Mouse (Mus musculus) adrenal gland, postnatal 4 days (tissue): ENCODE measurements around the gene Prom1. TPM values are rescaled to one million over a fixed set of nuclear protein-coding genes. Genes with fewer than 3 reads are reported as not detected.

ENCODE experiments used
- DNase-seq, 2 experiments: peaks; one replicate each; pipeline ENCODE4 v3.0.0; 2021 to 2022; ENCODE audit warnings: low spot score in 2 of 2, mixed read lengths in 2 of 2
- total RNA-seq, 2 experiments: library from RNA; stranded (reverse); gene quantifications; 2 replicates each; pipeline ENCODE4 v1.2.3; 2021

Prom1 gene
- total RNA-seq, 2 experiments from 2014 or later = 10.2 to 18.4 TPM

DNA sequence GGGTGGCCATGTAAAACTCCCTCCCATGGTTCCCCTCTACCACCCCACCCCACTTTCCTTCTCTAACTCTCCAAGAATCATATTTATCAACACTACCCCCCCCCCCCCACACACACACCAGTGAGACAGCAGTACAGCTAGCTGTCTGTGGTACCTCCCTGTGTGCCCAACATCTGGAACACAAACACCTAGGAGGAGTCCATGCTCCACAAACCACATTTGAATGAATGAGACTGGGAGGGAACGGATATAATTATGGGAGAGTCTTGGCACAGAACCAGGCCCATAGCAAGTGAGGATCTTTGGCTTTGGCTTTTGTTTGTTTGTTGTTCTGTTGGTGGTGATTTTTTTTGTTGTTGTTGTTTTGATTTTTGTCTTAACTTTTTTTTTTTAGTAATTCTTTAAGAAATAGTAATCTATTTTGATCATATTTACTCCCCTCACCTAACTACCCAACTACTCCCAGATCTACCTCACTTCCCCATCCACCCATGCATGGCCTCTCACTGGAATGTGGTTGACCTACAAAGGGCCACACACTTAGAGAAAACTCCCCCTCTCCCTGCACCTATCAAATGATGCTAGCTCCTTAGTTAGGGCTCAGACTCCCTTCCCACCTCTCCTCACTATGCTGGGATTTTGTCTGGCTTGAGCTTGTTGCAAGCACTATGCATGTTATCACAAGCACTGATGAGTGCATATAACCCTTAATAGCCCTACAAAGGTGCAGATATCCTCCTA is 124.8 kb downstream of the Prom1 start:
- DNase-seq = no peak

GRCm38 (mm10) chr5:43974166-43974565 is 127.7 kb downstream of the Prom1 start:
- DNase-seq = no peak

GRCm38 (mm10) chr5:43971156-43971555 is 130.7 kb downstream of the Prom1 start:
- DNase-seq = no peak

DNA sequence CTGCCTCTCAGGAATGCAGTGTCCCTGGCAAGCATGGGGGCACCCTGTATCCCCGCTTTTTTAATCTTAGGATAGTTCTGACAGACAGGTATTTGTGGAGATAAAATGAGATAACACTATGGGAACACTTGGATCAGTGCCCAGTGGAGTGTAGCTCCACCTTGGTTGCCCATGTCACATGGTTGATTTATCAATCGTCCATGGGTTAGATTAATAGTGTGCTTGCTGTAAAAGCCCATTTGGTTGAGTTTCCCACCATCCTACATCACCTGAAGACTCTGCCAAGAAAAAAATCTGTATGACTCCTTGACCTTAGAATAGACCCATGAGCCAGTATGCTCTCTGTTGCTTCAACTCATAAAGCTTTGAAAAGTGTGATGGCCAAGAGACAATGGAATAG is 131.3 kb downstream of the Prom1 start:
- DNase-seq = no peak

DNA sequence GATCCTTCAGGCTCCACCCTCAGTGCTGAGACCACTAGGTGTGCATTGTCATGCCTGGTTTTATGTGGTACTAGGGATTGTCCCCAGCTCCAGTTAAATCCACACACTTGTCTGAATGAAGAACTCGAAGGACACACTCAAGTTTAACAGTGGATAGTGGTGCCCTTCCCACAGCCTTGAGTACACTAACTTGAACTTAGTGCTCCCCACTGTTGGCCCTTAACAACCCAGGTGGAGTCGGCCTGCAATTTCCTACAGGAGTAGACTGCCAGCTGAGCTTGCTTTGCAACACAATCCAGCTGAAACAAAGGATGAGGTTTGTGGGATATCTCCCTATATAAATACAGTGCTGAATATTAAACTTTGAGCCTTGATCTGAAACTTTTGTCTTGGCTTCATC is 133.2 kb downstream of the Prom1 start:
- no peak for DNase-seq

DNA sequence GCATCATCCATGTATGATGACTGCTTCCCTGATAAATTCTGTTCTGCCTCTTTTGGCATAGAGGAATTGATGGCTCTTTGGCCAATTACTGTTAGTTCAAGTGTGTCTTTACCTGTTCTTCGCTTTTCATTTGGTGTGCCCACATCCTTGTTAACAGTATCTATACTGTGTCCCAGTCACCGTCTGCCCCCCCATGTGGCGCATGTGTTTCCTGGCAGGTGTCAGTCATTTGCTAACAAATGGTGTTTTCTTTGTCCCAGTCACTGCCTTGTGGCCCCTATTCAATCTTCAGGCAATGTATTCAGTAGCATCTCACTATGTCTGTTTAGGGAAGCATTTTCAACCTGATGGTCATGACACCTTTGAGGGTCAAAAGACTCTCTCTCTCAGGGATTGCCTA is 140.8 kb downstream of the Prom1 start:
- DNase-seq = no peak

- DNase-seq = no peak
These were observed 141.9 kb downstream of the Prom1 start for GRCm38 (mm10) chr5:43959884-43960440.

DNA sequence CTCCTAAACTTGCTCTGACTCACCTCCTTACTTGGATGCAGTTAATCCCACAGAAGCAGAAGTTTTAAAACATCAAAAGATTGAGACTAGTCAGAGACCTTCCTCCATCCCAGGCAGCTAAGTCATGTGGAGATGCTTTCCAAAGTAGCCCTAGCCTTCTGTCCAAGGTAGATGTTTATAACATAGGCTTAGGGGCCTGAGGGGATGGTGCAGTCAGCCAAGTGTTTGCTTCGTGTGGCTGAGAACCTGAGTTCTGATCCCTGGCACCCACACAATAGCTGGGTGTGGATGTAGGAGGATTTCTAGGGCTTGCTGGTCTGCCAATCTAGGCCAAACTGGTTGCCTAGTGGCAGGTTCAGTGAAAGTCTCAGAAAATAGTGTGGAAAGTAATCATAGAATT is 148.6 kb downstream of the Prom1 start:
- DNase-seq = no peak

DNA sequence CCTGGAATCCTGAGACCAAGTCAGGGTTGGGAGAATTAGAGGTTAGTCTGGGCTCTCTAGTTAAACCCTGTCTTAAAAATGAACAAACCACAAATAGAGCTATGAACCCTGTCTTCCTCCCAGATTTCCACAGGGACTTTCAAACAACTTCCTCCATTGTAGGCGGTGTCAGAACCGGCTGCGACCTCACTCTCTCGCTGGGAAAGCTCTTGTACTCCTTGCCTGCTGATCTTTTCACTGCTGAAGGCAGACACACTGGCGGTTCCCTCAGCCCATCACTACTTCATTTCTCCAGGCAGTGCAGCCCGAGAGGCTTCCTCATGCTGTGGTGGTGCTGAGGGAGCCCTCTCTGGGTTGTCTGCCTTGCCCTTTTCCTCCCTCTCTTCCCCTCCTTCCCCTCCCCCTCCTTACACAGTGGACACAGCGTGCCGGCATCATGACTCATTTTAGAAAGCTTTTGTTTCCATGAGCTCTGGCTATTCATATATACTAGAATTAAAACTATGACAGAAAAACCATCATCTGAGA is 153.0 kb downstream of the Prom1 start:
- DNase-seq = peak in 1 of 2 experiments; percentile 7

DNA sequence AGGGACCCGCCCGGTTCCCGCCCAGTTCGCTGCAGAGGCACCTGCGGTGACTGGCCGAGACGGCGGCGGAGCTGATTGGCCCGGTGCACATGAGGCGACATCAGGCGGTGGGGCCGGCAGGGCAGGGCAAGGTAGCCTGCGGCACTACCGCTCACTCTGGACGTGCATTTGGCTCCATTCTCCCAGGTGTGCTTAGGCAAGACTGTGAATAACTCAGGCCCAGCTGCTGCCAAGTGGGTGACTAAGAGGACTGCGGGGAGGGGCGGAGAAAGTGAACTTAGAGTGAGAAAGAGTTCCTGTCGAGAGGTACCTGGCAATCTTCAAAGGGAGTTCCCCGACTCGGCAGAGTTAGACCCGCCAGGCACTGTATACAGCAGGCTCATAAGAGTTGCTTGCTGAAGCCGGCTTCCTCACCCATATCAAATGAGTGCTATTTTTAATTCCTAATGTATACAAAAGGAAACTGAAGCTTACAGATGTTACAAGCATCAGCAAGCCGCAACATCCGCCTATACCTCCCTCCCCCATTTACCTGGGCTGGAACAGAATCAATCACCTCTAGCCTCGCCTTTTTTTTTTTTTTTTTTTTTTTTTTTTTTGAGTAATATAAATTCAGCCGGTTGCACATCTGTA is 153.6 kb downstream of the Prom1 start:
- peak; percentile 4 to 17 for DNase-seq

DNA sequence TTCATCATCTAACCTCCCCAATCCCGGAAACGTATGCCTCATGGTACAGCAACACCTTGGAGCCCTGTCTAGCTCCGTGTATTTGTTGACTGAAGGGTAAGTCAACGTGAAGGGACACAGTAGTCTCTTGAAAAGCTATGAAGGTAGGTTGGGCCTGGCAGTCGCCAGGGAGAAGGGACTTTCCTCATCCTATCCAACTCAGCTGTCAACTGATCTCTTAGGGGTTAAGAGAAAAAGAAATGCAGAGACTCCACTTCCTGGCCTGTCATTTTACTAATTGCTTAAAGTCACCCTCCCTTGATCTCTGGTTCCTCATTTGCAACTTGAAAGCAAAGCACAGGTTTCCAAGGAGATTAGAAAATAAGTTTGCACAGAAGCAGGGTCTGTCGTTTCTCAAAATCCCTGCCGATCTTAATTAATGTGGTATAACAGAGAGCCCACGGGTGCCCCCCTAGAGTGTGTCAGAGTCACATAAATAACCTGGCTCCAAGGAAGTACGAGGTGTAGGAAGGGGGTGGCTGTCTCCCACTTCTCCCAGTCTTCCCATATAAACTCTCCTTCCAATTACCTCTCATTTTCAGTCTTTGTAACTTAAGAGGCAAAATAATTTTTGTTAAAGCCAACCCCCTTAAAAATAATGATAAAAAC is 154.4 kb downstream of the Prom1 start:
- no peak for DNase-seq

Other genes starting within 250 kb of the Prom1 start
- gene Cd38, start 233.5 kb downstream of the Prom1 start, total RNA-seq = 10 to 100 TPM; 16.3 to 19.6 TPM
- gene Gm7879, start 188.9 kb downstream of the Prom1 start, total RNA-seq = 10 to 100 TPM; 18.9 to 19.6 TPM
- under 1 TPM in 1 of 2 experiments, not detected in 1; 0.56 TPM for gene Fgfbp1, start 120.3 kb downstream of the Prom1 start, total RNA-seq
- gene Tapt1, start 124.6 kb upstream of the Prom1 start, total RNA-seq = 10 to 100 TPM; 45.8 to 48.3 TPM